Mouse (Mus musculus) embryonic facial prominence, embryonic 15.5 days (tissue): ENCODE results near the gene Cd2. TPM values are rescaled to one million over a fixed set of nuclear protein-coding genes. Genes with fewer than 3 reads are reported as not detected.

ENCODE experiments used
- ATAC-seq: fragments of 200-750 bp; cut with Nextera tagmentation; 2 replicates; pipeline ENCODE4 v1.8.0; 2017; ENCODE audit warnings: low read depth, moderate TSS enrichment; ENCODE audit not compliant: insufficient number of reproducible peaks, low FRiP score, low TSS enrichment
- H3K27ac ChIP-seq: fragments of 300-500 bp; sonication (generic); replicated peaks from 2 replicates; pipeline ENCODE4 v1.5.1; 2015; ENCODE audit warnings: mild to moderate bottlenecking, inconsistent platforms
- H3K27me3 ChIP-seq: fragments of 300-500 bp; sonication (generic); 2 replicates; pipeline ENCODE4 v1.6.1; 2015; ENCODE audit warnings: inconsistent platforms
- H3K36me3 ChIP-seq: fragments of 300-500 bp; sonication (generic); 2 replicates; pipeline ENCODE4 v1.6.1; 2015; ENCODE audit warnings: mild to moderate bottlenecking, inconsistent platforms
- H3K4me1 ChIP-seq: fragments of 300-500 bp; sonication (generic); 2 replicates; pipeline ENCODE4 v1.6.1; 2015; ENCODE audit warnings: inconsistent platforms
- H3K4me2 ChIP-seq: fragments of 300-500 bp; sonication (generic); replicated peaks from 2 replicates; pipeline ENCODE4 v1.6.1; 2015; ENCODE audit warnings: mild to moderate bottlenecking, inconsistent platforms
- H3K4me3 ChIP-seq: fragments of 300-500 bp; sonication (generic); replicated peaks from 2 replicates; pipeline ENCODE4 v1.5.1; 2015; ENCODE audit warnings: mild to moderate bottlenecking, inconsistent platforms
- H3K9ac ChIP-seq: fragments of 300-500 bp; sonication (generic); 2 replicates; pipeline ENCODE4 v1.6.1; 2015; ENCODE audit warnings: inconsistent platforms
- H3K9me3 ChIP-seq: fragments of 300-500 bp; sonication (generic); replicated peaks from 2 replicates; pipeline ENCODE4 v1.6.1; 2016; ENCODE audit warnings: inconsistent platforms
- whole genome bisulfite sequencing: fragments of 180-500 bp; shearing (Covaris S2); methylation state at CpG from one replicate; pipeline ENCODE4 v1.1.7; 2015; 5-methylcytosine and 5-hydroxymethylcytosine counted together
- polyA plus RNA-seq: library from polyadenylated mRNA; unstranded; fragments of >200 nt; fragmentation: Nextera tagmentation; extraction: Ambion mirVana; gene quantifications from 2 replicates; pipeline ENCODE4 v1.2.1, GENCODE M21; 2015

The Cd2 gene
- polyA plus RNA-seq, 1 experiment from 2014 or later: 0.24 TPM

- Histone ChIP-seq H3K9ac (no peak overlapping the region), H3K9me3 (no peaks in the 10 kb centered on the region), H3K27ac (no peak overlapping the region), H3K36me3 (no peaks in the 10 kb centered on the region), H3K4me3 (no peak overlapping the region), H3K4me1 (peaks cover 14% of the 10 kb centered on the region), H3K4me2 (no peak overlapping the region), H3K27me3 (no peaks in the 10 kb centered on the region)
- ATAC-seq: no peak
- 61% methylated on average over 4 of the region's 4 CpGs for WGBS
Measured at GRCm38 (mm10) chr3:101281841-101282240, 5.9 kb downstream of the Cd2 start.

- Histone ChIP-seq H3K4me2 (no peak overlapping the region), H3K9me3 (no peaks in the 10 kb centered on the region), H3K27me3 (no peaks in the 10 kb centered on the region; the same call in 1 of the 2 replicates), H3K36me3 (no peaks in the 10 kb centered on the region), H3K4me1 (peaks cover 14% of the 10 kb centered on the region), H3K4me3 (no peak overlapping the region), H3K9ac (no peak overlapping the region), H3K27ac (no peak overlapping the region)
- WGBS: 50% methylated on average over 15 of the region's 15 CpGs
- peak; percentile 27; the same call in 1 of the 2 replicates for ATAC-seq
Measured at GRCm38 (mm10) chr3:101280348-101281311, 7.1 kb downstream of the Cd2 start.

- H3K36me3 ChIP-seq: no peaks in the 10 kb centered on the region
- H3K9me3 ChIP-seq: no peaks in the 10 kb centered on the region
- WGBS: 80% methylated on average over 10 of the region's 10 CpGs
- peaks cover 14% of the 10 kb centered on the region for H3K4me1 ChIP-seq
- no peak overlapping the region for H3K27ac ChIP-seq
- no peak overlapping the region for H3K9ac ChIP-seq
- no peak overlapping the region for H3K4me2 ChIP-seq
- H3K4me3 ChIP-seq: no peak overlapping the region
- ATAC-seq: no peak
- no peaks in the 10 kb centered on the region; the same call in 1 of the 2 replicates for H3K27me3 ChIP-seq
Measured at GRCm38 (mm10) chr3:101279561-101279960, 8.2 kb downstream of the Cd2 start.

GRCm38 (mm10) chr3:101278396-101278795 lies 9.3 kb downstream of the Cd2 start:
- no peak overlapping the region for H3K9ac ChIP-seq
- no peaks in the 10 kb centered on the region for H3K9me3 ChIP-seq
- peaks cover 14% of the 10 kb centered on the region for H3K4me1 ChIP-seq
- ATAC-seq: no peak
- H3K36me3 ChIP-seq: no peaks in the 10 kb centered on the region
- WGBS: 84% methylated on average over 5 of the region's 5 CpGs
- no peak overlapping the region for H3K27ac ChIP-seq
- no peak overlapping the region for H3K4me3 ChIP-seq
- H3K4me2 ChIP-seq: no peak overlapping the region
- H3K27me3 ChIP-seq: no peaks in the 10 kb centered on the region; the same call in 1 of the 2 replicates

- H3K9ac ChIP-seq: no peak overlapping the region
- 73% methylated on average over 4 of the region's 4 CpGs for WGBS
- H3K27me3 ChIP-seq: no peaks in the 10 kb centered on the region; the same call in 1 of the 2 replicates
- H3K4me1 ChIP-seq: peaks cover 14% of the 10 kb centered on the region
- ATAC-seq: no peak
- no peak overlapping the region for H3K4me2 ChIP-seq
- no peaks in the 10 kb centered on the region for H3K36me3 ChIP-seq
- H3K9me3 ChIP-seq: no peaks in the 10 kb centered on the region
- H3K27ac ChIP-seq: no peak overlapping the region
- no peak overlapping the region for H3K4me3 ChIP-seq
Measured at GRCm38 (mm10) chr3:101277830-101278229, 9.9 kb downstream of the Cd2 start.

- Histone ChIP-seq H3K4me3 (no peak overlapping the region), H3K9me3 (no peaks in the 10 kb centered on the region), H3K4me2 (no peak overlapping the region), H3K9ac (no peak overlapping the region), H3K4me1 (peaks cover 10% of the 10 kb centered on the region), H3K27me3 (no peaks in the 10 kb centered on the region; the same call in 1 of the 2 replicates), H3K27ac (no peak overlapping the region), H3K36me3 (no peaks in the 10 kb centered on the region)
- WGBS: 68% methylated on average over 12 of the region's 12 CpGs
- no peak for ATAC-seq
Measured at GRCm38 (mm10) chr3:101276501-101277320, 11.0 kb downstream of the Cd2 start.

GRCm38 (mm10) chr3:101275636-101276300 lies 12.0 kb downstream of the Cd2 start:
- no peaks in the 10 kb centered on the region; the same call in 1 of the 2 replicates for H3K27me3 ChIP-seq
- H3K4me3 ChIP-seq: no peak overlapping the region
- H3K4me1 ChIP-seq: peaks cover 7% of the 10 kb centered on the region
- H3K9ac ChIP-seq: no peak overlapping the region
- no peak for ATAC-seq
- no peak overlapping the region for H3K27ac ChIP-seq
- H3K9me3 ChIP-seq: no peaks in the 10 kb centered on the region
- no peaks in the 10 kb centered on the region for H3K36me3 ChIP-seq
- no peak overlapping the region for H3K4me2 ChIP-seq
- WGBS: 78% methylated on average over 16 of the region's 16 CpGs

GRCm38 (mm10) chr3:101274794-101275193 lies 12.9 kb downstream of the Cd2 start:
- Histone ChIP-seq H3K4me2 (no peak overlapping the region), H3K4me1 (no peaks in the 10 kb centered on the region), H3K27ac (no peak overlapping the region), H3K36me3 (no peaks in the 10 kb centered on the region), H3K4me3 (no peak overlapping the region), H3K9ac (no peak overlapping the region), H3K9me3 (no peaks in the 10 kb centered on the region), H3K27me3 (no peaks in the 10 kb centered on the region; the same call in 1 of the 2 replicates)
- WGBS: 88% methylated on average over 3 of the region's 3 CpGs
- no peak for ATAC-seq

- H3K9ac ChIP-seq: no peak overlapping the region
Measured at GRCm38 (mm10) chr3:101274041-101274770, 13.5 kb downstream of the Cd2 start.

GRCm38 (mm10) chr3:101272166-101272565 lies 15.6 kb downstream of the Cd2 start:
- no peak for ATAC-seq
- H3K9ac ChIP-seq: no peak overlapping the region
- 30% methylated on average over 1 of the region's 1 CpGs for WGBS

More at GRCm38 (mm10) chr3:101274041-101274770, 13.5 kb downstream of the Cd2 start:
- H3K4me3 ChIP-seq: no peak overlapping the region
- no peaks in the 10 kb centered on the region for H3K9me3 ChIP-seq
- H3K4me1 ChIP-seq: no peaks in the 10 kb centered on the region
- ATAC-seq: no peak
- 85% methylated on average over 12 of the region's 12 CpGs for WGBS
- no peak overlapping the region for H3K27ac ChIP-seq
- no peaks in the 10 kb centered on the region for H3K36me3 ChIP-seq
- no peak overlapping the region for H3K4me2 ChIP-seq
- no peaks in the 10 kb centered on the region; the same call in 1 of the 2 replicates for H3K27me3 ChIP-seq

More at GRCm38 (mm10) chr3:101272166-101272565, 15.6 kb downstream of the Cd2 start:
- no peaks in the 10 kb centered on the region for H3K9me3 ChIP-seq
- H3K4me2 ChIP-seq: no peak overlapping the region
- H3K4me3 ChIP-seq: no peak overlapping the region
- H3K36me3 ChIP-seq: no peaks in the 10 kb centered on the region
- H3K27ac ChIP-seq: no peak overlapping the region
- H3K4me1 ChIP-seq: no peaks in the 10 kb centered on the region
- no peaks in the 10 kb centered on the region; the same call in 1 of the 2 replicates for H3K27me3 ChIP-seq
